25 mouse cellular contexts compared by ENCODE assay signal in genomic region chr14:99381262-99382017, GRCm38 (mm10).
DNase-seq lines count a peak whose midpoint lies in the region; ATAC-seq and TF ChIP-seq lines count a peak whose summit lies in the region.
"Had no signal": no experiment of that assay in that cellular context is flagged by ENCODE, and none has a peak within 500 bp of the region (broad histone marks: within the 10 kb centered on the region; RNA-seq: fewer than 3 reads in every experiment).

No protein-coding gene starts in this region.

- intact Hi-C loops in left cerebral cortex, postnatal 36 days (cut with DNase I), result no loop called here

- H3K9ac ChIP-seq in stomach, postnatal 0 days (ENCODE audit: low read length), result no peak overlapping the region
- H3K9ac ChIP-seq: embryonic facial prominence, embryonic 12.5 days; forebrain, embryonic 15.5 days; heart, embryonic 15.5 days; limb, embryonic 12.5 days; liver, embryonic 15.5 days had no signal

- WGBS in stomach, postnatal 0 days, result 60% methylated on average over 10 of the region's 10 CpGs
- 90% methylated on average over 10 of the region's 10 CpGs for WGBS in forebrain, embryonic 10.5 days

- no peak for TF ChIP-seq POLR2A in cortical plate, adult 2 months (IDR thresholded peaks at IDR 0.05; ENCODE audit: extremely low read depth, insufficient read depth, low read length)

- H3K36me3 ChIP-seq in stomach, postnatal 0 days (ENCODE audit: control insufficient read depth, insufficient read depth, low read length), result no peaks in the 10 kb centered on the region
- H3K36me3 ChIP-seq in forebrain, embryonic 10.5 days (replicated peaks), result no peaks in the 10 kb centered on the region
- H3K36me3 ChIP-seq: embryonic facial prominence, embryonic 12.5 days; forebrain, embryonic 15.5 days; heart, embryonic 10.5 days; heart, embryonic 15.5 days; limb, embryonic 12.5 days; liver, embryonic 15.5 days had no signal

- H3K27ac ChIP-seq in cortical plate, adult 2 months (ENCODE audit: insufficient read depth, low read length), result peak overlapping the region; percentile 58
- peak overlapping the region; percentile 5 for H3K27ac ChIP-seq in stomach, postnatal 0 days (replicated peaks)
- H3K27ac ChIP-seq in forebrain, embryonic 10.5 days, result no peak overlapping the region
- H3K27ac ChIP-seq: embryonic facial prominence, embryonic 12.5 days; forebrain, embryonic 15.5 days; heart, embryonic 10.5 days; heart, embryonic 15.5 days; limb, embryonic 12.5 days; liver, embryonic 15.5 days had no signal

- H3K4me2 ChIP-seq in stomach, postnatal 0 days (replicated peaks; ENCODE audit: low read depth), result no peak overlapping the region
- H3K4me2 ChIP-seq: embryonic facial prominence, embryonic 12.5 days; forebrain, embryonic 15.5 days; heart, embryonic 15.5 days; limb, embryonic 12.5 days; liver, embryonic 15.5 days had no signal

- ATAC-seq in stomach, postnatal 0 days (ENCODE audit: low FRiP score, low TSS enrichment), result peak; percentile 27; the same call in 1 of the 2 replicates
- ATAC-seq: CD4-positive, CD25-positive, alpha-beta regulatory T cell, adult 4 months; forebrain, embryonic 15.5 days; hindbrain, embryonic 16.5 days had no signal

- no peaks in the 10 kb centered on the region for H3K9me3 ChIP-seq in stomach, postnatal 0 days (ENCODE audit: control insufficient read depth, low read length)
- H3K9me3 ChIP-seq in forebrain, embryonic 10.5 days, result no peaks in the 10 kb centered on the region
- H3K9me3 ChIP-seq: embryonic facial prominence, embryonic 12.5 days; forebrain, embryonic 15.5 days; heart, embryonic 10.5 days; heart, embryonic 15.5 days; limb, embryonic 12.5 days; liver, embryonic 15.5 days had no signal

- H3K27me3 ChIP-seq in stomach, postnatal 0 days (ENCODE audit: control insufficient read depth, insufficient read depth, low read length), result no peaks in the 10 kb centered on the region
- no peaks in the 10 kb centered on the region for H3K27me3 ChIP-seq in forebrain, embryonic 10.5 days (ENCODE audit: poor library complexity, severe bottlenecking)
- H3K27me3 ChIP-seq: embryonic facial prominence, embryonic 12.5 days; forebrain, embryonic 15.5 days; heart, embryonic 15.5 days; limb, embryonic 12.5 days; liver, embryonic 15.5 days had no signal

- no peak for TF ChIP-seq CTCF in cortical plate, adult 2 months (IDR thresholded peaks at IDR 0.05; ENCODE audit: extremely low read depth, insufficient read depth, low read length)
- TF ChIP-seq CTCF in stomach, postnatal 0 days (IDR thresholded peaks at IDR 0.05; ENCODE audit: low read depth), result no peak

- no peak overlapping the region for H3K4me3 ChIP-seq in cortical plate, adult 2 months (ENCODE audit: insufficient read depth, low read length)
- no peak overlapping the region for H3K4me3 ChIP-seq in stomach, postnatal 0 days (ENCODE audit: low read depth, low read length)
- H3K4me3 ChIP-seq in forebrain, embryonic 10.5 days, result no peak overlapping the region
- H3K4me3 ChIP-seq: embryonic facial prominence, embryonic 12.5 days; forebrain, embryonic 15.5 days; heart, embryonic 10.5 days; heart, embryonic 15.5 days; limb, embryonic 12.5 days; liver, embryonic 15.5 days had no signal

- peaks cover 6% of the 10 kb centered on the region for H3K4me1 ChIP-seq in cortical plate, adult 2 months (ENCODE audit: control insufficient read depth, insufficient read depth, low read length)
- no peaks in the 10 kb centered on the region for H3K4me1 ChIP-seq in stomach, postnatal 0 days (replicated peaks; ENCODE audit: control insufficient read depth, insufficient read depth)
- H3K4me1 ChIP-seq in forebrain, embryonic 10.5 days, result no peaks in the 10 kb centered on the region
- H3K4me1 ChIP-seq: embryonic facial prominence, embryonic 12.5 days; forebrain, embryonic 15.5 days; heart, embryonic 10.5 days; heart, embryonic 15.5 days; limb, embryonic 12.5 days; liver, embryonic 15.5 days had no signal

- peak; percentile 14 for DNase-seq in left cerebral cortex, postnatal 36 days (ENCODE audit: low spot score in 2 of 2)
- DNase-seq in left cerebral cortex, adult 11 months (ENCODE audit: low spot score), result no peak
- DNase-seq in MN1 (ENCODE audit: low spot score), result peak; percentile 16
- DNase-seq in stomach, postnatal 0 days (ENCODE audit: low spot score), result peak; percentile 65
- no peak for DNase-seq in forebrain, embryonic 10.5 days (ENCODE audit: extremely low spot score, low spot score)
- DNase-seq in adrenal gland, postnatal 10 days, result no peak
- DNase-seq: cerebellum, adult 8-10 months; cerebellum, postnatal 25 days; kidney, postnatal 14 days; layer of hippocampus, adult 9-11 months; midbrain, embryonic 14.5 days; retina, postnatal 1 day; right cerebral cortex, postnatal 14 days; spleen, adult 18-20 months; thymus, adult 2 months; thymus, postnatal 36 days had no signal

- TF ChIP-seq EP300 in stomach, postnatal 0 days (optimal IDR thresholded peaks at IDR 0.05), result no peak

Comparison
In these comparisons a context has a peak if more than half of its experiments do, and no peak if none do; other contexts are left out.
1. DNase-seq: peak in left cerebral cortex, postnatal 36 days (2 of 2), MN1 (single experiment) and stomach, postnatal 0 days (single experiment); none in left cerebral cortex, adult 11 months (single experiment), forebrain, embryonic 10.5 days (single experiment) and adrenal gland, postnatal 10 days (single experiment).